ENCODE assay signal across 8 mouse cellular contexts in the genomic region with DNA sequence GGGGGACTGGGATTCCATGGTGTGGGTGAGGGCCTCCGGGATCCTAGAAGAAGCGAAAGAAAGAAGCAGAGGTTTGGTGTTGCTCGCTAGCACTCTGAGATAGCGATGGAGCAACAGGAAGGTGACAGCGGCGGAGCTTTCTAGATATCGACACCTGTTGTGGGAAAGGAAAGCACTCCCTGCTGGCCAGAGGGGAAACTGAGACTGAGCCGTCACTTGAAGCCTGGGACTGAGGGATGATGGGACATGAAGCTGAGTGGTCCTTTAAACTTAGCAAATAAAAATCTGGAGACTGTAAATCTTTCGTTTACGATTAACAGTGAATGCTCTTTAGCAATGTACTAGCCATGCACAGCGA.
DNase-seq lines count a peak whose midpoint lies in the region; ATAC-seq and TF ChIP-seq lines count a peak whose summit lies in the region.

No protein-coding gene starts in this region.

- no peak overlapping the region for H3K4me2 ChIP-seq in forebrain, embryonic 16.5 days (ENCODE audit: low read length)
- H3K4me2 ChIP-seq in embryonic facial prominence, embryonic 13.5 days: peak overlapping the region; percentile 46
- H3K4me2 ChIP-seq in limb, embryonic 15.5 days: peak overlapping the region; percentile 30

- H3K4me3 ChIP-seq in forebrain, embryonic 10.5 days: peak overlapping the region; percentile 18; the same call in 1 of the 2 replicates
- H3K4me3 ChIP-seq in forebrain, embryonic 16.5 days (replicated peaks; ENCODE audit: low read length): no peak overlapping the region
- H3K4me3 ChIP-seq in layer of hippocampus, adult 2 months: no peak overlapping the region
- H3K4me3 ChIP-seq in embryonic facial prominence, embryonic 13.5 days: no peak overlapping the region
- H3K4me3 ChIP-seq in limb, embryonic 15.5 days: peak overlapping the region; percentile 20; the same call in 1 of the 2 replicates
- H3K4me3 ChIP-seq in gastrocnemius, adult 2 months: no peak overlapping the region; the same call in 1 of the 2 replicates

- no peaks in the 10 kb centered on the region for H3K9me3 ChIP-seq in forebrain, embryonic 10.5 days
- H3K9me3 ChIP-seq in forebrain, embryonic 16.5 days (ENCODE audit: control insufficient read depth, low read length): no peaks in the 10 kb centered on the region
- no peaks in the 10 kb centered on the region for H3K9me3 ChIP-seq in embryonic facial prominence, embryonic 13.5 days
- H3K9me3 ChIP-seq in limb, embryonic 15.5 days: no peaks in the 10 kb centered on the region

- 55% methylated on average over 11 of the region's 11 CpGs for WGBS in forebrain, embryonic 10.5 days
- WGBS in forebrain, embryonic 16.5 days: 53% methylated on average over 11 of the region's 11 CpGs
- WGBS in embryonic facial prominence, embryonic 13.5 days: 41% methylated on average over 11 of the region's 11 CpGs
- 26% methylated on average over 11 of the region's 11 CpGs for WGBS in limb, embryonic 15.5 days

- DNase-seq in forebrain, embryonic 10.5 days (ENCODE audit: extremely low spot score, low spot score): no peak
- no peak for DNase-seq in layer of hippocampus, adult 2 months (ENCODE audit: low spot score in 2 of 2)
- DNase-seq in layer of hippocampus, postnatal 25 days (ENCODE audit: extremely low spot score in 1 of 2, low spot score in 1 of 2): no peak
- no peak for DNase-seq in adrenal gland, postnatal 14 days
- no peak for DNase-seq in gastrocnemius, adult 2 months

- H3K27me3 ChIP-seq in forebrain, embryonic 10.5 days (ENCODE audit: poor library complexity, severe bottlenecking): no peaks in the 10 kb centered on the region
- H3K27me3 ChIP-seq in forebrain, embryonic 16.5 days (replicated peaks; ENCODE audit: control insufficient read depth, insufficient read depth, low read length): no peaks in the 10 kb centered on the region
- no peaks in the 10 kb centered on the region for H3K27me3 ChIP-seq in embryonic facial prominence, embryonic 13.5 days
- H3K27me3 ChIP-seq in limb, embryonic 15.5 days: no peaks in the 10 kb centered on the region

- peaks cover 15% of the 10 kb centered on the region for H3K4me1 ChIP-seq in forebrain, embryonic 10.5 days
- peaks cover 6% of the 10 kb centered on the region for H3K4me1 ChIP-seq in forebrain, embryonic 16.5 days (replicated peaks; ENCODE audit: control insufficient read depth, insufficient read depth, low read length)
- peaks cover 13% of the 10 kb centered on the region for H3K4me1 ChIP-seq in embryonic facial prominence, embryonic 13.5 days
- peaks cover 11% of the 10 kb centered on the region for H3K4me1 ChIP-seq in limb, embryonic 15.5 days

- peak; percentile 25; the same call in 1 of the 2 replicates for TF ChIP-seq CTCF in layer of hippocampus, adult 2 months (conservative IDR thresholded peaks at IDR 0.05)
- no peak for TF ChIP-seq CTCF in gastrocnemius, adult 2 months (IDR thresholded peaks at IDR 0.05)

- H3K9ac ChIP-seq in forebrain, embryonic 16.5 days (replicated peaks; ENCODE audit: low read depth, low read length): no peak overlapping the region
- 0 out of 2 replicates have a peak overlapping the region, but pooled peaks have one; percentile 4 for H3K9ac ChIP-seq in embryonic facial prominence, embryonic 13.5 days
- H3K9ac ChIP-seq in limb, embryonic 15.5 days: no peak overlapping the region

- intact Hi-C loops in gastrocnemius, adult 2 months (cut with DNase I): no loop called here

- H3K36me3 ChIP-seq in forebrain, embryonic 10.5 days (replicated peaks): no peaks in the 10 kb centered on the region
- no peaks in the 10 kb centered on the region for H3K36me3 ChIP-seq in forebrain, embryonic 16.5 days (ENCODE audit: control insufficient read depth, insufficient read depth)
- H3K36me3 ChIP-seq in embryonic facial prominence, embryonic 13.5 days: no peaks in the 10 kb centered on the region
- no peaks in the 10 kb centered on the region for H3K36me3 ChIP-seq in limb, embryonic 15.5 days

- no peak for ATAC-seq in forebrain, embryonic 16.5 days
- no peak for ATAC-seq in embryonic facial prominence, embryonic 13.5 days (ENCODE audit: insufficient number of reproducible peaks, insufficient read depth, low FRiP score, low TSS enrichment, low read depth)
- no peak for ATAC-seq in limb, embryonic 15.5 days (ENCODE audit: insufficient number of reproducible peaks, low FRiP score, low TSS enrichment, low read depth)

- peak overlapping the region; percentile 82 for H3K27ac ChIP-seq in forebrain, embryonic 10.5 days
- no peak overlapping the region for H3K27ac ChIP-seq in forebrain, embryonic 16.5 days (ENCODE audit: low read length)
- no peak overlapping the region for H3K27ac ChIP-seq in layer of hippocampus, adult 2 months
- 0 out of 2 replicates have a peak overlapping the region, but pooled peaks have one; percentile 52 for H3K27ac ChIP-seq in embryonic facial prominence, embryonic 13.5 days
- no peak overlapping the region for H3K27ac ChIP-seq in limb, embryonic 15.5 days
- H3K27ac ChIP-seq in gastrocnemius, adult 2 months: no peak overlapping the region

Comparison
In these comparisons a context has a peak if more than half of its experiments do, and no peak if none do; other contexts are left out.
1. H3K27ac ChIP-seq: peak in forebrain, embryonic 10.5 days (single experiment) and embryonic facial prominence, embryonic 13.5 days (single experiment); none in forebrain, embryonic 16.5 days (single experiment), layer of hippocampus, adult 2 months (single experiment), limb, embryonic 15.5 days (single experiment) and gastrocnemius, adult 2 months (single experiment).
2. H3K4me3 ChIP-seq: peak in forebrain, embryonic 10.5 days (single experiment) and limb, embryonic 15.5 days (single experiment); none in forebrain, embryonic 16.5 days (single experiment), layer of hippocampus, adult 2 months (single experiment), embryonic facial prominence, embryonic 13.5 days (single experiment) and gastrocnemius, adult 2 months (single experiment).